8 mouse cellular contexts compared by ENCODE assay signal in genomic region chr10:13090596-13091424, GRCm38 (mm10). TPM values are rescaled to one million over a fixed set of nuclear protein-coding genes. Genes with fewer than 3 reads are reported as not detected.
DNase-seq lines count a peak whose midpoint lies in the region; ATAC-seq and TF ChIP-seq lines count a peak whose summit lies in the region.

No protein-coding gene starts in this region.

- H3K9me3 ChIP-seq in hindbrain, embryonic 12.5 days (replicated peaks), result peaks cover 19% of the 10 kb centered on the region
- H3K9me3 ChIP-seq in lung, postnatal 0 days (ENCODE audit: low read length), result peaks cover 7% of the 10 kb centered on the region; the same call in 1 of the 2 replicates

- no peaks in the 10 kb centered on the region for H3K27me3 ChIP-seq in hindbrain, embryonic 12.5 days
- no peaks in the 10 kb centered on the region for H3K27me3 ChIP-seq in lung, postnatal 0 days (replicated peaks; ENCODE audit: insufficient read depth, low read length)

- no peak for TF ChIP-seq EP300 in lung, postnatal 0 days (IDR thresholded peaks at IDR 0.05)

- peak overlapping the region; percentile 55 for H3K4me3 ChIP-seq in hindbrain, embryonic 12.5 days
- H3K4me3 ChIP-seq in lung, postnatal 0 days (ENCODE audit: low read depth, low read length), result peak overlapping the region; percentile 61

- no peaks in the 10 kb centered on the region for H3K4me1 ChIP-seq in hindbrain, embryonic 12.5 days
- H3K4me1 ChIP-seq in lung, postnatal 0 days (ENCODE audit: insufficient read depth, low read depth, low read length), result no peaks in the 10 kb centered on the region

- H3K9ac ChIP-seq in hindbrain, embryonic 12.5 days, result peak overlapping the region; percentile 65
- H3K9ac ChIP-seq in lung, postnatal 0 days (replicated peaks; ENCODE audit: low read depth), result peak overlapping the region; percentile 56; the same call in 1 of the 2 replicates

- peak; percentile 95 for ATAC-seq in hindbrain, embryonic 12.5 days (ENCODE audit: low FRiP score)
- peak; percentile 98 for ATAC-seq in lung, postnatal 0 days

- peak overlapping the region; percentile 48; the same call in 1 of the 2 replicates for H3K27ac ChIP-seq in hindbrain, embryonic 12.5 days
- H3K27ac ChIP-seq in lung, postnatal 0 days (ENCODE audit: low read length), result peak overlapping the region; percentile 69

- 47% methylated on average over 65 of the region's 70 CpGs for WGBS in hindbrain, embryonic 12.5 days
- 51% methylated on average over 70 of the region's 70 CpGs for WGBS in lung, postnatal 0 days

- H3K4me2 ChIP-seq in hindbrain, embryonic 12.5 days (replicated peaks), result peak overlapping the region; percentile 56
- peak overlapping the region; percentile 56 for H3K4me2 ChIP-seq in lung, postnatal 0 days (replicated peaks; ENCODE audit: low read depth, low read length)

- H3K36me3 ChIP-seq in hindbrain, embryonic 12.5 days, result no peaks in the 10 kb centered on the region
- no peaks in the 10 kb centered on the region for H3K36me3 ChIP-seq in lung, postnatal 0 days (ENCODE audit: insufficient read depth, low read length)

- TF ChIP-seq CTCF in lung, postnatal 0 days (IDR thresholded peaks at IDR 0.05), result no peak

- peak; percentile 86 for DNase-seq in R1 (ENCODE audit: low read depth, low spot score)
- peak; percentile 88 to 92 for DNase-seq in cerebellum, postnatal 10 days
- DNase-seq in frontal cortex, postnatal 14 days (ENCODE audit: low spot score in 2 of 2), result peak; percentile 51 to 59
- DNase-seq in layer of hippocampus, postnatal 25 days (ENCODE audit: extremely low spot score in 1 of 2, low spot score in 1 of 2), result peak; percentile 44
- peak; percentile 92 for DNase-seq in lung, postnatal 0 days (ENCODE audit: low spot score)
- peak; percentile 83 for DNase-seq in ovary, postnatal 36 days (ENCODE audit: low spot score)
- DNase-seq in thymus, postnatal 25 days, result peak; percentile 36

RNA-seq across cellular contexts. Expression of gene Plagl1, which starts 30.5 kb away (rescaled TPM):
- 60.3 and 80.0 TPM in 2 replicates for polyA plus RNA-seq in hindbrain, embryonic 12.5 days (2016; fragmentation: Nextera tagmentation; extraction: Ambion mirVana)
- total RNA-seq in layer of hippocampus, postnatal 25 days (2021), result 10 to 100 TPM; 17.5 to 19.9 TPM
- 43.4 and 44.8 TPM in 2 replicates for polyA plus RNA-seq in lung, postnatal 0 days (2015; fragmentation: Nextera tagmentation; extraction: Ambion mirVana)

Comparison
In these comparisons a context has a peak if more than half of its experiments do, and no peak if none do; other contexts are left out.
1. Peak in every context shown above with its lines: DNase-seq, ATAC-seq, H3K4me3 ChIP-seq and H3K27ac ChIP-seq.
2. DNase-seq: peak in every context shown above with its lines; median percentile 92 in lung, postnatal 0 days; 90 in cerebellum, postnatal 10 days; 86 in R1; 83 in ovary, postnatal 36 days; 55 in frontal cortex, postnatal 14 days; 44 in layer of hippocampus, postnatal 25 days; 36 in thymus, postnatal 25 days.